Mouse (Mus musculus) Patski (cell line): ENCODE measurements at regions not wholly inside any gene's neighbourhood (a gene's known extent, or its start where the extent isn't known, plus 50 kb on each side); places are given as distances from the start of the nearest gene placed in this dataset.

Experiments
- ATAC-seq: fragments of 100-300 bp; one replicate; pipeline ENCODE4 v1.8.0; 2021
- CTCF ChIA-PET: fragments of 350-600 bp; sonication (Branson Sonifier 250); formaldehyde crosslinking; loops from one replicate; lab custom pipeline; 2022; ENCODE audit warnings: inconsistent platforms; lab: Charles Lee
- POLR2A ChIA-PET: fragments of 350-600 bp; sonication (Branson Sonifier 250); formaldehyde crosslinking; loops from one replicate; lab custom pipeline; 2022; ENCODE audit warnings: antibody characterized with exemption, inconsistent platforms; lab: Charles Lee
- DNase-seq: peaks from one replicate; pipeline ENCODE4 v3.0.0-alpha.2; 2011; ENCODE audit warnings: low read depth, low spot score
- H3K27me3 ChIP-seq: fragments of 371-371 bp; one replicate; pipeline ENCODE4 v1.5.1; 2021
- CTCF ChIP-seq: fragments of 100-300 bp; IDR thresholded peaks from one replicate; pipeline ENCODE4 v1.5.1; 2021
- in situ Hi-C: fragments of 300-500 bp; cut with MboI; formaldehyde crosslinking; loops from 3 replicates; pipeline ENCODE4 v1.11.1; 2018; ENCODE audit warnings: low pct_unique_long_range_greater_than_20kb, mixed read lengths

GRCm38 (mm10) chr10:116686741-116687140 is 105.4 kb upstream of the Cnot2 start:
- ChIA-PET CTCF (no interaction called here), POLR2A (no interaction called here)
- no peak for TF ChIP-seq CTCF
- no peak for ATAC-seq
- in situ Hi-C loops: no loop called here
- no peak for DNase-seq
- H3K27me3 ChIP-seq: no peaks in the 10 kb centered on the region

DNA sequence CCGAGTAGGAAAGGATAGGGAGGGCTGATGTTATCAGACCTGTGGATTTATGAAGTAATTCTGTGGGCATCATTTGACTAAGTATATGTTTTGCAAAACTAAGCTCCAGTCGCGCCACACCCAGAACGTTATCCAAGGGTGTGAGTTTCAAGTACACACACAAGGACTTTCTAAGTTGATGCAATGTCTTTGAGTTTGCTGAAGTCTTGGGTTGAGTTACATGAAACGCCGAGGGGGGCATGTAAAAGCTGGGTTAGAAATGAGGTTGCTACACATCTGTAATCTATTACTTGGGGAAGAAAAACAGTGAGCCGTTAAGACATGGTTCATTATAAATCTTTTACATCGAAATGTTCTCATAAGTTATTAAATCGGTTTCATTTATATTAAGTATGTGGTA is 102.1 kb upstream of the Cnot2 start:
- ATAC-seq: no peak
- in situ Hi-C loops: no loop called here
- no peak for DNase-seq
- ChIA-PET CTCF (no interaction called here), POLR2A (no interaction called here)
- no peaks in the 10 kb centered on the region for H3K27me3 ChIP-seq
- TF ChIP-seq CTCF: no peak

GRCm38 (mm10) chr10:116678950-116679735 is 97.8 kb upstream of the Cnot2 start:
- in situ Hi-C loops: no loop called here
- ChIA-PET POLR2A (no interaction called here), CTCF (no interaction called here)
- TF ChIP-seq CTCF: no peak
- DNase-seq (no peak), ATAC-seq (no peak)
- H3K27me3 ChIP-seq: no peaks in the 10 kb centered on the region

DNA sequence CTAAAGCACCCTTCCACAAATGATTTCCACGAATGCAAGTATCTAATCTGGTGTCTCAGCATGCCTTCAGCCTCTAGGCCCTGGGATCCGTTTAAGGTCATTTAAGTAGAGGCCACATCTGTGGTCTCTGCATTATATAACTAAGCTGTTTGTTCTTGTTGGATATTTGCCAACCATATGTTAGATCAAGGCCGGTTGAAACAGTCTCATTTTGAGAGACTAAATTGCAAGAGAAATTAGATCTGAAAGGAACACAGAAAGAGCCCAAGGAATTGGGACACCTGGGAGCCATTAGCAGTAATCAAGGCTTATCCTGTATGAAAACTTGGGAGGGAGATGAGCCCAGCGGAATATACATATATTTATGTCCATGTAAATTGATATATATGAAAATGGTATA is 96.6 kb upstream of the Cnot2 start:
- no peak for ATAC-seq
- CTCF ChIA-PET: no interaction called here
- no peak for TF ChIP-seq CTCF
- H3K27me3 ChIP-seq: no peaks in the 10 kb centered on the region
- in situ Hi-C loops: no loop called here
- POLR2A ChIA-PET: no interaction called here
- DNase-seq: no peak

DNA sequence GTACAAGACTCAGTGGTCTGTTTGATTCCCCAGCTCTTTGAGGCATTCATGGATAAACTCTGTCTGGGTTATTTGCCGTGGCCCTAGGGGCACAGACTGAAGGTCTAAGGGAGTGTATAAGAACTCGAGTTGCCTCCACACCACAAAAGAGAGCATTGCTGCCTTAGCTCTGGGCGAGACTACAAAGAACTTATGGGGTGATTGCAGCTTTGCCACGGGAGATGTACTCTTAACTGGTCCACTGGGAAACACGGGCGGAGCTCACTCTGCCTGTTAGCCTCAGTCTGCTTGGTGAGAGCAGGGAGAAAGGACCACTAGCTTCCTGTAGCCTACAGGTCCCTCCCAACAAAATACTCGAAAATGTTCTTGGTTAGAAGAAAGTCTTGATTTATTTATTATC is 93.9 kb upstream of the Cnot2 start:
- no peak for TF ChIP-seq CTCF
- ChIA-PET POLR2A (no interaction called here), CTCF (interaction anchor here (1.1 to 1.3 kb wide), 2 partner anchors 9 to 15 kb away, joined by 3 read pairs; no protein-coding TSS in a partner anchor)
- in situ Hi-C loops: no loop called here
- DNase-seq (no peak), ATAC-seq (no peak)
- no peaks in the 10 kb centered on the region for H3K27me3 ChIP-seq

DNA sequence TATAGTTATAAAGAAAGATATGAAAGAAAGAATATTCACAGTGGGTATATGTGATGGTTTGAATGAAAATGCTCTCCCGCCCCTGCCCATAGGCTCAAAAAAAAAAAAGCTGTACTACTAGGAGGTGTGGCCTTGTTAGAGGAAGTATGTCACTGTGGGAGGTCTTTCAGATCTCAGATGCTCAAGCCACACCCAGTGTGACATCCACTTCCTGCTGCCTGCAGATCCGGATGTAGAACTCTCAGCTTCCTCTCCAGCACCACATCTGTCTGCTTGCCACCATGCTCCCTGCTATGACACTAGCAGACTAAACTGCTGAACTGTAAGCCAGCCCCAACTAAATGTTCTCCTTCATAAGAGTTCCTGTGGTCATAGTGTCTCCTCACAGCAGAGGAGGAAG is 93.0 kb upstream of the Cnot2 start:
- no peak for ATAC-seq
- in situ Hi-C loops: no loop called here
- no peak for DNase-seq
- TF ChIP-seq CTCF: no peak
- no peaks in the 10 kb centered on the region for H3K27me3 ChIP-seq
- POLR2A ChIA-PET: interaction anchor here (0.6 kb wide), 2 partner anchors 136 to 184 kb away, joined by 3 read pairs; no protein-coding TSS in a partner anchor
- CTCF ChIA-PET: interaction anchor here (1.1 to 1.3 kb wide), 2 partner anchors 8 to 14 kb away, joined by 3 read pairs; no protein-coding TSS in a partner anchor

- in situ Hi-C loops: no loop called here
Measured at GRCm38 (mm10) chr10:116658162-116658962, 77.1 kb upstream of the Cnot2 start.

DNA sequence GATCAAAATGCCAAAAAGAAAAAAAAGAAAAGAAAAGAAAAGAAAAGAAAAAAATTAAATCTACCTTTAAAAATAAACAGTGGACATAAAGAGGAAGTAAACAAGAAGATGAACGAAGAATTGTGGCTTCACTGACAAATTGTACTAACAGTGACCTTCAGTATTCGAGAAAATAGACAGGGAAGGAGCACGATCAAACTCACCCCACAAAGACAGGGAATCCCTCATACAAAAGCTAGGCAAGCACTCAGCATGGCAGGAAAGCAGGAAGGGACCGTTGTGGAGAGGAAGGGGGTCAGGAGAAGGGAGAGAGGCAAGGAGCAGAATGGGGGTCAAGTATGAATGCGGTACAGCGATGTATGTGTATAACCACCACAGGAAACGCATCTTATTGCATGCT is 74.6 kb upstream of the Cnot2 start:
- in situ Hi-C loops: no loop called here
- ChIA-PET CTCF (no interaction called here), POLR2A (no interaction called here)
- ATAC-seq (no peak), DNase-seq (no peak)
- no peaks in the 10 kb centered on the region for H3K27me3 ChIP-seq
- TF ChIP-seq CTCF: no peak

More at GRCm38 (mm10) chr10:116658162-116658962, 77.1 kb upstream of the Cnot2 start:
- TF ChIP-seq CTCF: no peak
- POLR2A ChIA-PET: no interaction called here
- ATAC-seq (no peak), DNase-seq (no peak)
- H3K27me3 ChIP-seq: no peaks in the 10 kb centered on the region
- CTCF ChIA-PET: no interaction called here

DNA sequence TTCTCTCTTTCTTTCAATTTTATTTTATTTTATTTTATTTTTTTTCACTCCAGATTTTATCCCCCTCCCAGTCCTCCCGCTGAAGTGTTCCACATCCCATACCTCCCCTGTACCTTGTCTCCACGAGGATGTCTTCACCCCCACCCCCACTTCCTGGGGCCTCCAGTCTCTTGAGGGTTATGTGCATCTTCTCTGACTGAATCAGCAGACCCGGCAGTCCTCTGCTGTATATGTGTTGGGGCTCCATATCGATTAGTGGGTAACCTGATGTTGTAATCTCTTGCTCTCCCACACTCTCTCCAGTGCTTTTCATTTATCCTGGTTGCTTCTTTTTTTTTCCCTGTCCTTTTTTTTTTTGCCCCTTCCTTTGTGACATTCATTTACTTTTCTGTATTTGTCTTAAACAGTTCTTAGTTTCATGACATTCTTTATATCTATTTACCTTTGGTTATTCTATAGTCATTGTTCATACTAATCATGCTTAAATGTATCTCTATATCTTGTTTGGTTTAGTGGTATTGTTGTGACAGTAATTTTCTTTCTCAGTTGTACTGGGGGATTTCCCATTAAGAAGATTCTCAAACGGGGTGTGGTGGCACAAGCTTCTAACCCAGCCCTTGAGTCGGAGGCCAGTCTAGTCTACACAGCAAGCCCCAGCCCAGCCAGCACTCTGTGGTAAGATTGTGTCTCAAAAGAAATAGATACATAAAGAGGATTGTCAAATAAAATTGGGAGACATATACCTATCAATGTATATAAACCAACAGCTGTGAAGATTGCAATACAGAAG is 73.9 kb upstream of the Cnot2 start:
- POLR2A ChIA-PET: interaction anchor here (0.7 kb wide), 1 partner anchor 66 kb away, joined by 5 read pairs; no protein-coding TSS in a partner anchor
- DNase-seq: no peak
- H3K27me3 ChIP-seq: no peaks in the 10 kb centered on the region
- CTCF ChIA-PET: no interaction called here
- ATAC-seq: no peak
- in situ Hi-C loops: no loop called here
- no peak for TF ChIP-seq CTCF

GRCm38 (mm10) chr10:116654091-116654490 is 72.8 kb upstream of the Cnot2 start:
- DNase-seq (no peak), ATAC-seq (no peak)
- POLR2A ChIA-PET: no interaction called here
- in situ Hi-C loops: no loop called here
- no peaks in the 10 kb centered on the region for H3K27me3 ChIP-seq
- no peak for TF ChIP-seq CTCF
- CTCF ChIA-PET: no interaction called here
